Mouse (Mus musculus) myocyte (in vitro differentiated cells): ENCODE measurements around the gene Ugt1a6b. TPM values are rescaled to one million over a fixed set of nuclear protein-coding genes. Genes with fewer than 3 reads are reported as not detected.

ENCODE experiments used
- H3K27me3 ChIP-seq: one replicate; pipeline ENCODE4 v1.6.1; 2011; ENCODE audit not compliant: control insufficient read depth, insufficient read depth, insufficient read length
- H3K36me3 ChIP-seq: one replicate; pipeline ENCODE4 v1.6.1; 2011; ENCODE audit not compliant: control insufficient read depth, insufficient read depth
- H3K4me2 ChIP-seq: one replicate; pipeline ENCODE4 v1.6.1; 2011; ENCODE audit warnings: low read depth, control low read depth
- H3K4me3 ChIP-seq: one replicate; pipeline ENCODE4 v1.5.1; 2011; ENCODE audit warnings: mild to moderate bottlenecking, control low read depth, moderate library complexity
- H3K79me2 ChIP-seq: one replicate; pipeline ENCODE4 v1.6.1; 2011; ENCODE audit not compliant: control insufficient read depth, insufficient read depth
- H3ac ChIP-seq: one replicate; pipeline ENCODE4 v1.6.1; 2011; ENCODE audit not compliant: control insufficient read depth, insufficient read length
- CEBPB ChIP-seq: IDR thresholded peaks from 2 replicates; pipeline ENCODE4 v1.6.1; 2011; ENCODE audit warnings: mild to moderate bottlenecking, moderate library complexity; ENCODE audit not compliant: poor library complexity, insufficient read depth, severe bottlenecking
- E2F4 ChIP-seq: IDR thresholded peaks from one replicate; pipeline ENCODE4 v1.6.1; 2011; ENCODE audit warnings: mild to moderate bottlenecking, control low read depth, moderate library complexity; ENCODE audit not compliant: insufficient read depth
- MAX ChIP-seq: IDR thresholded peaks from one replicate; pipeline ENCODE4 v1.6.1; 2011; ENCODE audit warnings: low read depth, mild to moderate bottlenecking, control low read depth
- MYOD1 ChIP-seq, 3 experiments: IDR thresholded peaks; one replicate each; pipeline ENCODE4 v1.6.1; 2011; ENCODE audit warnings: control low read depth in 2 of 3, low read depth in 2 of 3, mild to moderate bottlenecking in 2 of 3, moderate library complexity in 1 of 3; ENCODE audit not compliant: insufficient read length in 2 of 3, control insufficient read depth in 1 of 3
- MYOG ChIP-seq, 3 experiments: IDR thresholded peaks; one replicate each; pipeline ENCODE4 v1.6.1; 2011; ENCODE audit warnings: control low read depth in 2 of 3, low read depth in 2 of 3, mild to moderate bottlenecking in 2 of 3; ENCODE audit not compliant: insufficient read length in 2 of 3, control insufficient read depth in 1 of 3, insufficient read depth in 1 of 3
- POLR2A ChIP-seq: IDR thresholded peaks from one replicate; pipeline ENCODE4 v1.6.1; 2011; ENCODE audit warnings: low read depth, mild to moderate bottlenecking, control low read depth, moderate library complexity; ENCODE audit not compliant: insufficient read length
- POLR2AphosphoS2 ChIP-seq: IDR thresholded peaks from one replicate; pipeline ENCODE4 v1.6.1; 2011; ENCODE audit warnings: low read depth, control low read depth; ENCODE audit not compliant: insufficient read length
- REST ChIP-seq: IDR thresholded peaks from one replicate; pipeline ENCODE4 v1.6.1; 2011; ENCODE audit warnings: mild to moderate bottlenecking, control low read depth, moderate library complexity; ENCODE audit not compliant: insufficient read depth, insufficient read length
- SRF ChIP-seq: IDR thresholded peaks from one replicate; pipeline ENCODE4 v1.6.1; 2011; ENCODE audit warnings: low read depth; ENCODE audit not compliant: control insufficient read depth, insufficient read length
- TCF12 ChIP-seq: IDR thresholded peaks from one replicate; pipeline ENCODE4 v1.6.1; 2011; ENCODE audit warnings: mild to moderate bottlenecking, control low read depth; ENCODE audit not compliant: poor library complexity, insufficient read depth, severe bottlenecking
- TCF3 ChIP-seq: IDR thresholded peaks from one replicate; pipeline ENCODE4 v1.6.1; 2011; ENCODE audit warnings: low read depth, control low read depth; ENCODE audit not compliant: insufficient read length
- USF1 ChIP-seq: IDR thresholded peaks from one replicate; pipeline ENCODE4 v1.6.1; 2011; ENCODE audit warnings: low read depth, mild to moderate bottlenecking, control low read depth, moderate library complexity
- polyA plus RNA-seq: library from polyadenylated mRNA; unstranded; fragments of >200 nt; fragmentation: generic; extraction: Trizol; gene quantifications from one replicate; pipeline ENCODE4 v1.2.1, GENCODE M21; 2012; ENCODE audit warnings: missing spikeins

The Ugt1a6b gene
- polyA plus RNA-seq, 1 experiment = 0.04 TPM

DNA sequence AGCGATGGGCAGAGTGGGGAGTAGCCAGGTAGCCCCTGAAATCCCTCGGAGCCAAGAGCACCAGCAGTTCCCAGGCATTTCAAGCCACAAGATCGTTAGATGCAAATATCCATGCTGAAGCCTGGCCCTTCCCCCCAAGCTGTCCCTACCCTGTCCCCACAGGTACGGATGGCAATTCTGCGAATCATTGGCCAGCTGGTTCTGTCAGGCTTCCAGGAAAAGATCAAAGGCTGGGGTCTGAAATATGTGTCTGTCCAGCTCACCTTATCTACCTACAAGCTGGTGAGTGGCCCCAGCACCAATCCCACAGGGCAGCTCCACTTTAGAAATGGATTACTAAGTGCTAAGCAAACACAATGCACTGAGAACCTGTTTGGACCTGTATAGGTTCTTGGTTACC lies 134.3 kb downstream of the Ugt1a6b start:
- H3K79me2 ChIP-seq = no peaks in the 10 kb centered on the region
- H3ac ChIP-seq = no peak overlapping the region
- no peak overlapping the region for H3K4me3 ChIP-seq
- TF ChIP-seq TCF12 (no peak), TCF3 (no peak), POLR2A (no peak), MYOD1 (IDR thresholded peaks at IDR 0.05; ENCODE audit: control insufficient read depth in 1 of 3, insufficient read length in 2 of 3, low read depth in 2 of 3) (no peak), CEBPB (no peak), REST (no peak), POLR2AphosphoS2 (no peak), E2F4 (no peak), USF1 (no peak), MYOG (IDR thresholded peaks at IDR 0.05; ENCODE audit: control insufficient read depth in 1 of 3, insufficient read depth in 1 of 3, insufficient read length in 2 of 3, low read depth in 2 of 3) (no peak), MAX (no peak), SRF (no peak)
- H3K27me3 ChIP-seq = peaks cover 23% of the 10 kb centered on the region
- no peaks in the 10 kb centered on the region for H3K36me3 ChIP-seq
- no peak overlapping the region for H3K4me2 ChIP-seq

DNA sequence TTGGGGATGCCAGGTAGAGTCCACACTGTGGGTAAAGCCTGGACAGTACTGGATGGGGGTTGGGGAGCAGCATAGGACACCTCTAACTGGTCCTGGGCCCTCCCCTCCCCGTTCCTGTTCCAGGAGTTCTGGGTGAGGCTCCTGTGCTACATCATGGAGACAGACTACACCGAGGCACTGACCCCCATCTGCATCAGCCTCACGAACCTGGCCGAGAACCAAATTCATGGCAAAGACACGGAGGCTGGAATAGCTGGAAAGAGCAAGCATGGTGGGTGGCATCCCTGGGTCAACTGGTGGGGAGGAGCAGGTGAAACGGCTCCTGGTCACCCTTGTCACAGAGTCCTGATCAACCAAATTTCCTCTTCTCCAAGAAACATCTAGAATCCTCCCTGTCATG lies 135.7 kb downstream of the Ugt1a6b start:
- TF ChIP-seq SRF (no peak), REST (no peak), MYOG (IDR thresholded peaks at IDR 0.05; ENCODE audit: control insufficient read depth in 1 of 3, insufficient read depth in 1 of 3, insufficient read length in 2 of 3, low read depth in 2 of 3) (no peak), TCF3 (no peak), MYOD1 (IDR thresholded peaks at IDR 0.05; ENCODE audit: control insufficient read depth in 1 of 3, insufficient read length in 2 of 3, low read depth in 2 of 3) (no peak), MAX (no peak), E2F4 (no peak), USF1 (no peak), POLR2A (no peak), TCF12 (no peak), POLR2AphosphoS2 (no peak), CEBPB (no peak)
- peaks cover 19% of the 10 kb centered on the region for H3K27me3 ChIP-seq
- no peaks in the 10 kb centered on the region for H3K79me2 ChIP-seq
- no peak overlapping the region for H3ac ChIP-seq
- H3K36me3 ChIP-seq = no peaks in the 10 kb centered on the region
- no peak overlapping the region for H3K4me3 ChIP-seq
- no peak overlapping the region for H3K4me2 ChIP-seq

GRCm38 (mm10) chr1:88240072-88240471 lies 137.0 kb downstream of the Ugt1a6b start:
- no peak overlapping the region for H3K4me2 ChIP-seq
- H3K36me3 ChIP-seq = no peaks in the 10 kb centered on the region
- TF ChIP-seq E2F4 (no peak), CEBPB (no peak), POLR2AphosphoS2 (no peak), USF1 (no peak), MYOG (IDR thresholded peaks at IDR 0.05; ENCODE audit: control insufficient read depth in 1 of 3, insufficient read depth in 1 of 3, insufficient read length in 2 of 3, low read depth in 2 of 3) (no peak), TCF12 (no peak), MAX (no peak), TCF3 (no peak), POLR2A (no peak), SRF (no peak), MYOD1 (IDR thresholded peaks at IDR 0.05; ENCODE audit: control insufficient read depth in 1 of 3, insufficient read length in 2 of 3, low read depth in 2 of 3) (no peak), REST (no peak)
- H3K4me3 ChIP-seq = no peak overlapping the region
- peaks cover 15% of the 10 kb centered on the region for H3K27me3 ChIP-seq
- H3ac ChIP-seq = no peak overlapping the region
- H3K79me2 ChIP-seq = no peaks in the 10 kb centered on the region

DNA sequence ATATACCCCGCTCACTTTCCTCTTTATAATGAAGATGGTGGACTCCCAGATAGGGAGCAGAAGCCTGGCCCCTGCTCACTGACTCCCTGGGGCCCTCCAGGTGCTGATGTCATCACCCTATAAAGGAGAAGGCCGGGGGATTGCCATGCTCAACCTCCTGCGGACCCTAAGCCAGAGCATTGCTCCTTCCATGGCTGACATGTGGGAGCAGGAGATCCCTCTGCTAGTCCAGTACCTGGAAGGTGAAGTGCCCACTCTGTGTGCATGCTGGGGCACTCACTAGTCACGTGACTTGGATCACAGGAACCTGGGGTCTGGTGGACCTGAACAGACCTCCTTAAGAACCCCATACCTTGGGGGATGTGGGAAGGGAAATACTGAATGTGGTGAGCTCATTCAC lies 137.5 kb downstream of the Ugt1a6b start:
- Histone ChIP-seq H3K4me2 (no peak overlapping the region), H3K27me3 (peaks cover 14% of the 10 kb centered on the region), H3K36me3 (no peaks in the 10 kb centered on the region), H3ac (no peak overlapping the region), H3K4me3 (no peak overlapping the region), H3K79me2 (no peaks in the 10 kb centered on the region)
- TF ChIP-seq MYOD1 (IDR thresholded peaks at IDR 0.05; ENCODE audit: control insufficient read depth in 1 of 3, insufficient read length in 2 of 3, low read depth in 2 of 3) (no peak), MYOG (IDR thresholded peaks at IDR 0.05; ENCODE audit: control insufficient read depth in 1 of 3, insufficient read depth in 1 of 3, insufficient read length in 2 of 3, low read depth in 2 of 3) (no peak), SRF (no peak), TCF3 (no peak)

GRCm38 (mm10) chr1:88243861-88244260 lies 140.8 kb downstream of the Ugt1a6b start:
- TF ChIP-seq REST = no peak
- TF ChIP-seq CEBPB = no peak
- no peak for TF ChIP-seq POLR2AphosphoS2
- TF ChIP-seq MAX = no peak
- TF ChIP-seq POLR2A = no peak
- TF ChIP-seq SRF = no peak
- TF ChIP-seq TCF3 = no peak
- no peak for TF ChIP-seq TCF12
- TF ChIP-seq USF1 = no peak
- TF ChIP-seq MYOD1 (IDR thresholded peaks at IDR 0.05; ENCODE audit: control insufficient read depth in 1 of 3, insufficient read length in 2 of 3, low read depth in 2 of 3) = no peak
- no peak for TF ChIP-seq MYOG (IDR thresholded peaks at IDR 0.05; ENCODE audit: control insufficient read depth in 1 of 3, insufficient read depth in 1 of 3, insufficient read length in 2 of 3, low read depth in 2 of 3)
- TF ChIP-seq E2F4 = no peak
- Histone ChIP-seq H3K4me3 (no peak overlapping the region), H3K27me3 (peaks cover 6% of the 10 kb centered on the region), H3K4me2 (no peak overlapping the region), H3K79me2 (no peaks in the 10 kb centered on the region), H3ac (no peak overlapping the region), H3K36me3 (no peaks in the 10 kb centered on the region)
